Mouse (Mus musculus) hindbrain, embryonic 13.5 days (tissue): Measurements from ENCODE around the gene Gnpda2. TPM values are rescaled to one million over a fixed set of nuclear protein-coding genes. Genes with fewer than 3 reads are reported as not detected.

Experiments
- polyA plus RNA-seq: library from polyadenylated mRNA; unstranded; fragments of >200 nt; fragmentation: Nextera tagmentation; extraction: Ambion mirVana; gene quantifications from 2 replicates; pipeline ENCODE4 v1.2.1, GENCODE M21; 2015

Gene Gnpda2
- polyA plus RNA-seq, 1 experiment from 2014 or later: 40.5 TPM

Other genes with a start within 250 kb of the Gnpda2 start
- not detected in 2 replicates for gene Yipf7, start 49.7 kb downstream of the Gnpda2 start, polyA plus RNA-seq
- gene Guf1, start 35.4 kb downstream of the Gnpda2 start, polyA plus RNA-seq: 48.4 and 54.2 TPM in 2 replicates